Mouse (Mus musculus): ENCODE data around the gene Ptrh2. TPM values are rescaled to one million over a fixed set of nuclear protein-coding genes. Genes with fewer than 3 reads are reported as not detected.

Gene Ptrh2
- polyA plus RNA-seq, 1 experiment from 2014 or later = 43.6 TPM

- Histone ChIP-seq H3K4me2 (ENCODE audit: low read depth, severe bottlenecking) (no peak overlapping the region), H3K9ac (ENCODE audit: low read length) (no peak overlapping the region), H3K9me3 (ENCODE audit: control insufficient read depth, low read length) (no peaks in the 10 kb centered on the region), H3K36me3 (ENCODE audit: control insufficient read depth, insufficient read depth, low read length) (no peaks in the 10 kb centered on the region; the same call in 1 of the 2 replicates), H3K27me3 (ENCODE audit: control insufficient read depth, insufficient read depth, low read length) (no peaks in the 10 kb centered on the region), H3K4me3 (ENCODE audit: low read depth, low read length) (no peak overlapping the region), H3K27ac (replicated peaks; ENCODE audit: low read depth, low read length) (no peak overlapping the region), H3K4me1 (ENCODE audit: control insufficient read depth, insufficient read depth, low read length) (no peaks in the 10 kb centered on the region)
- ATAC-seq (ENCODE audit: insufficient number of reproducible peaks, low FRiP score, low TSS enrichment, low read depth) (no peak), DNase-seq (ENCODE audit: low spot score) (no peak)
- WGBS = 88% methylated on average over 5 of the region's 5 CpGs
These were observed 4.8 kb upstream of the Ptrh2 start for GRCm38 (mm10) chr11:86678957-86679356.

GRCm38 (mm10) chr11:86680729-86681128 is 3.1 kb upstream of the Ptrh2 start:
- Histone ChIP-seq H3K4me2 (ENCODE audit: low read depth, severe bottlenecking) (no peak overlapping the region), H3K27ac (replicated peaks; ENCODE audit: low read depth, low read length) (no peak overlapping the region), H3K9ac (ENCODE audit: low read length) (no peak overlapping the region), H3K9me3 (ENCODE audit: control insufficient read depth, low read length) (no peaks in the 10 kb centered on the region), H3K36me3 (ENCODE audit: control insufficient read depth, insufficient read depth, low read length) (no peaks in the 10 kb centered on the region; the same call in 1 of the 2 replicates), H3K4me1 (ENCODE audit: control insufficient read depth, insufficient read depth, low read length) (peaks cover 5% of the 10 kb centered on the region; the same call in 1 of the 2 replicates), H3K27me3 (ENCODE audit: control insufficient read depth, insufficient read depth, low read length) (no peaks in the 10 kb centered on the region), H3K4me3 (ENCODE audit: low read depth, low read length) (no peak overlapping the region)
- 93% methylated on average over 3 of the region's 3 CpGs for WGBS
- ATAC-seq (ENCODE audit: insufficient number of reproducible peaks, low FRiP score, low TSS enrichment, low read depth) = no peak
- no peak for DNase-seq (ENCODE audit: low spot score)

GRCm38 (mm10) chr11:86681423-86681822 is 2.4 kb upstream of the Ptrh2 start:
- Histone ChIP-seq H3K4me3 (ENCODE audit: low read depth, low read length) (no peak overlapping the region), H3K4me1 (ENCODE audit: control insufficient read depth, insufficient read depth, low read length) (peaks cover 5% of the 10 kb centered on the region; the same call in 1 of the 2 replicates), H3K9ac (ENCODE audit: low read length) (no peak overlapping the region), H3K27ac (replicated peaks; ENCODE audit: low read depth, low read length) (no peak overlapping the region), H3K9me3 (ENCODE audit: control insufficient read depth, low read length) (no peaks in the 10 kb centered on the region), H3K27me3 (ENCODE audit: control insufficient read depth, insufficient read depth, low read length) (no peaks in the 10 kb centered on the region), H3K36me3 (ENCODE audit: control insufficient read depth, insufficient read depth, low read length) (no peaks in the 10 kb centered on the region; the same call in 1 of the 2 replicates), H3K4me2 (ENCODE audit: low read depth, severe bottlenecking) (no peak overlapping the region)
- DNase-seq (ENCODE audit: low spot score) = no peak
- WGBS = 89% methylated on average over 3 of the region's 3 CpGs
- ATAC-seq (ENCODE audit: insufficient number of reproducible peaks, low FRiP score, low TSS enrichment, low read depth) = no peak

- Histone ChIP-seq H3K27ac (replicated peaks; ENCODE audit: low read depth, low read length) (no peak overlapping the region), H3K4me3 (ENCODE audit: low read depth, low read length) (peak overlapping the region; percentile 74), H3K36me3 (ENCODE audit: control insufficient read depth, insufficient read depth, low read length) (no peaks in the 10 kb centered on the region; the same call in 1 of the 2 replicates), H3K4me2 (ENCODE audit: low read depth, severe bottlenecking) (peak overlapping the region; percentile 67), H3K9ac (ENCODE audit: low read length) (peak overlapping the region; percentile 86; the same call in 1 of the 2 replicates), H3K27me3 (ENCODE audit: control insufficient read depth, insufficient read depth, low read length) (no peaks in the 10 kb centered on the region), H3K9me3 (ENCODE audit: control insufficient read depth, low read length) (no peaks in the 10 kb centered on the region), H3K4me1 (ENCODE audit: control insufficient read depth, insufficient read depth, low read length) (peaks cover 5% of the 10 kb centered on the region; the same call in 1 of the 2 replicates)
- DNase-seq (ENCODE audit: low spot score) = no peak
- WGBS = 36% methylated on average over 7 of the region's 7 CpGs
- no peak for ATAC-seq (ENCODE audit: insufficient number of reproducible peaks, low FRiP score, low TSS enrichment, low read depth)
These were observed 924 bp upstream of the Ptrh2 start for GRCm38 (mm10) chr11:86682861-86683260.

GRCm38 (mm10) chr11:86684126-86685012 is 584 bp downstream of the Ptrh2 start:
- ATAC-seq (ENCODE audit: insufficient number of reproducible peaks, low FRiP score, low TSS enrichment, low read depth) = no peak
- 10% methylated on average over 20 of the region's 20 CpGs for WGBS

GRCm38 (mm10) chr11:86685366-86685765 is 1.6 kb downstream of the Ptrh2 start:
- ATAC-seq (ENCODE audit: insufficient number of reproducible peaks, low FRiP score, low TSS enrichment, low read depth) = no peak
- Histone ChIP-seq H3K9me3 (ENCODE audit: control insufficient read depth, low read length) (no peaks in the 10 kb centered on the region), H3K36me3 (ENCODE audit: control insufficient read depth, insufficient read depth, low read length) (peaks cover 7% of the 10 kb centered on the region), H3K9ac (ENCODE audit: low read length) (no peak overlapping the region), H3K4me2 (ENCODE audit: low read depth, severe bottlenecking) (peak overlapping the region; percentile 63; the same call in 1 of the 2 replicates), H3K27ac (replicated peaks; ENCODE audit: low read depth, low read length) (no peak overlapping the region), H3K4me3 (ENCODE audit: low read depth, low read length) (no peak overlapping the region), H3K27me3 (ENCODE audit: control insufficient read depth, insufficient read depth, low read length) (no peaks in the 10 kb centered on the region), H3K4me1 (ENCODE audit: control insufficient read depth, insufficient read depth, low read length) (peaks cover 5% of the 10 kb centered on the region; the same call in 1 of the 2 replicates)
- 84% methylated on average over 1 of the region's 1 CpGs for WGBS
- no peak for DNase-seq (ENCODE audit: low spot score)

More at GRCm38 (mm10) chr11:86684126-86685012, 584 bp downstream of the Ptrh2 start:
- no peaks in the 10 kb centered on the region; the same call in 1 of the 2 replicates for H3K36me3 ChIP-seq (ENCODE audit: control insufficient read depth, insufficient read depth, low read length)
- H3K9me3 ChIP-seq (ENCODE audit: control insufficient read depth, low read length) = no peaks in the 10 kb centered on the region
- no peak for DNase-seq (ENCODE audit: low spot score)
- H3K4me3 ChIP-seq (ENCODE audit: low read depth, low read length) = peak overlapping the region; percentile 74
- H3K27me3 ChIP-seq (ENCODE audit: control insufficient read depth, insufficient read depth, low read length) = no peaks in the 10 kb centered on the region
- peak overlapping the region; percentile 63 for H3K4me2 ChIP-seq (ENCODE audit: low read depth, severe bottlenecking)
- H3K27ac ChIP-seq (replicated peaks; ENCODE audit: low read depth, low read length) = peak overlapping the region; percentile 70
- peak overlapping the region; percentile 86 for H3K9ac ChIP-seq (ENCODE audit: low read length)
- peaks cover 5% of the 10 kb centered on the region; the same call in 1 of the 2 replicates for H3K4me1 ChIP-seq (ENCODE audit: control insufficient read depth, insufficient read depth, low read length)

- peaks cover 13% of the 10 kb centered on the region for H3K36me3 ChIP-seq (ENCODE audit: control insufficient read depth, insufficient read depth, low read length)
- H3K4me1 ChIP-seq (ENCODE audit: control insufficient read depth, insufficient read depth, low read length) = peaks cover 2% of the 10 kb centered on the region; the same call in 1 of the 2 replicates
- no peak overlapping the region for H3K4me2 ChIP-seq (ENCODE audit: low read depth, severe bottlenecking)
- no peaks in the 10 kb centered on the region for H3K9me3 ChIP-seq (ENCODE audit: control insufficient read depth, low read length)
- 93% methylated on average over 3 of the region's 3 CpGs for WGBS
- no peak overlapping the region for H3K4me3 ChIP-seq (ENCODE audit: low read depth, low read length)
- H3K9ac ChIP-seq (ENCODE audit: low read length) = no peak overlapping the region
- no peaks in the 10 kb centered on the region for H3K27me3 ChIP-seq (ENCODE audit: control insufficient read depth, insufficient read depth, low read length)
- no peak overlapping the region for H3K27ac ChIP-seq (replicated peaks; ENCODE audit: low read depth, low read length)
- ATAC-seq (ENCODE audit: insufficient number of reproducible peaks, low FRiP score, low TSS enrichment, low read depth) (no peak), DNase-seq (ENCODE audit: low spot score) (no peak)
These were observed 6.6 kb downstream of the Ptrh2 start for GRCm38 (mm10) chr11:86690383-86690782.

- DNase-seq (ENCODE audit: low spot score) (no peak), ATAC-seq (ENCODE audit: insufficient number of reproducible peaks, low FRiP score, low TSS enrichment, low read depth) (no peak)
- H3K4me3 ChIP-seq (ENCODE audit: low read depth, low read length) = no peak overlapping the region
- no peaks in the 10 kb centered on the region for H3K27me3 ChIP-seq (ENCODE audit: control insufficient read depth, insufficient read depth, low read length)
- no peak overlapping the region for H3K4me2 ChIP-seq (ENCODE audit: low read depth, severe bottlenecking)
- H3K36me3 ChIP-seq (ENCODE audit: control insufficient read depth, insufficient read depth, low read length) = peaks cover 13% of the 10 kb centered on the region
- H3K4me1 ChIP-seq (ENCODE audit: control insufficient read depth, insufficient read depth, low read length) = no peaks in the 10 kb centered on the region
- WGBS = 94% methylated on average over 3 of the region's 3 CpGs
- H3K9me3 ChIP-seq (ENCODE audit: control insufficient read depth, low read length) = no peaks in the 10 kb centered on the region
- no peak overlapping the region for H3K27ac ChIP-seq (replicated peaks; ENCODE audit: low read depth, low read length)
- H3K9ac ChIP-seq (ENCODE audit: low read length) = no peak overlapping the region
These were observed 7.7 kb downstream of the Ptrh2 start for GRCm38 (mm10) chr11:86691482-86691881.

Measured in limb, embryonic 11.5 days (tissue).